Mouse (Mus musculus): Measurements from ENCODE around the gene Tpi1. TPM values are rescaled to one million over a fixed set of nuclear protein-coding genes. Genes with fewer than 3 reads are reported as not detected.

Gene Tpi1
- 100 to 1,000 TPM; 830 to 887 TPM for total RNA-seq (2021)

DNA sequence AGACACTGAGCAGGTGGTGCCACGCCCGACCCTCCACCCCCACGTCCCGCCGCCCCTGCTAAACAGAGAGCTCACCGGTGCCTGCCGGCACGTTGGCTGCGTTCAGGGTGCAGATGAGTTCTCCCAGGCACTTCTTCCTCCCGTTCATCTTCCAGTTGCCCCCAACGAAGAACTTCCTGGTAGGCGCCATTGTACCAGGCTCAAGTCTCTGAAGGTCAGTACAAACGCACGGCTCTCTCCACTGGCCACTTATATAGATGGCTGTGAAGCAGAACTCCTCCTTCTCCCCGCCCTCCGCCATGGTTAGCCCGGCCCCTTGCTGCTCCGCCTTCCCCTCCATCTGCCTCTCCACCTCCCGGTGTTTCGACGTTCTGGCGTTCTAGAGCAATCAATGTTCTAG is at the start of gene Tpi1:
Gene Tpi1 (minus strand): TSS at position 364 of the 400 bp plus-strand sequence.
- intact Hi-C loops (cut with DNase I), result no loop called here
- DNase-seq, result peak; percentile 90 to 91

DNA sequence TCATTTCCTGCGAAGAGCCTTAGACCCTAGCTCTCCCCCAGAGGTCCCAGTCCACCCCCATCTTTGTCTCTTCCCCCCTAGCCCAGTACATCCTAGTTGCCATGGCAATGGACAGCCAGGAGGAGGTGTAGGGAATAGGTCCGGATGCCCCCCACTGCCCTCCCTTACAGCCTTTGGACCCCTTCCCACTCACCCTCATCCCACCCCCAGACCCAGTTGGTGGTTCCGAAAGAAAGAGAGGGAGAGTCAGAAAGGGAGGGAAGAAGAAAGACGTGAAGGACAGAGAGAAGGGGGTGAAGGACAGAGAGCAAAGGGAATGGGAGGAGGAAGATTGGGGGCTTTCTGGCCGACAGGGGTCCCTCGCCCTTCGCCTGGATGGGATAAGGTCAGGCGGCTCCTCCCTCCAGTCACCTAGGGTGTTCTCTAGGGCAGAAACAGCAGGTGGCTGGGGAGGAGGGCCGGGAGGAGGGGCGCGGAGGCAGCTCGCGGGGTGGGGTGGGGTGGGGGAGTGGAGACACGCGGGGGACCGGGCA is 49.1 kb upstream of the Tpi1 start:
- intact Hi-C loops (cut with DNase I), result no loop called here
- no peak for DNase-seq

DNA sequence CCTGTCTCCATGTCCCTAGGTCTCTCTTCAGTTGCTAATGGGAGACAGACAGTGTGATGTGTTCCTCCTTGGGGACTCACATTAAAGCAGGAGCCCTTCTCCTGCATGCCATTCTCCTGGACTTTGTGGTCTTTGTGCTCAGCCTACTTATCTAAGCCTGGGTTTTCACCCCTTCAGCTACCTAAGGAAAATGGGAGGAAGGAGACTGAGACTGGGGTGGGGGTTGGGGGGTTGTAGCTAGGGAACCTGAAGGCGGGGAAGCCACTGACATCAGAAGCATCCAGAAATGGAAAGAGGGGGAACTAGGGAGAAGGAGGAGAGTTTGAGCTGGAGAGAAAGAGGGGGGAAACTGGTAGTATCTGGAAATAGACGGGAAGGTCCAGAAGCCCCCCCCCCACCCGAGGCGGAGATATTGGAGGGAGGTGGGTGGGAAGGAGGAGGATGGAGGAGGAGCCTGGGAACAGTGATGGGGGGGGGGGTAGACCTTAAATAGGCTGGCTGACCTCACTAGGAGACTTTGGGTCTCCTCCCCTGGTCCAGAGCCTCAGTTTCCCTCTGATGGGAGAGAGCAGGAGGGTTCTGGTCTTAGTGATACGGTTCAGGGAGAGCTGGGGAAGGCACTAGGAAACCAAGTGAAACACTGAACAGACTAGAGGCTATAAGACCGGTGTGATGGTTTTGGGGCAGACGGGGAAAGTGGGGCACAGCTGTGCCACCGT is 48.5 kb upstream of the Tpi1 start:
- intact Hi-C loops (cut with DNase I), result no loop called here
- DNase-seq, result no peak

DNA sequence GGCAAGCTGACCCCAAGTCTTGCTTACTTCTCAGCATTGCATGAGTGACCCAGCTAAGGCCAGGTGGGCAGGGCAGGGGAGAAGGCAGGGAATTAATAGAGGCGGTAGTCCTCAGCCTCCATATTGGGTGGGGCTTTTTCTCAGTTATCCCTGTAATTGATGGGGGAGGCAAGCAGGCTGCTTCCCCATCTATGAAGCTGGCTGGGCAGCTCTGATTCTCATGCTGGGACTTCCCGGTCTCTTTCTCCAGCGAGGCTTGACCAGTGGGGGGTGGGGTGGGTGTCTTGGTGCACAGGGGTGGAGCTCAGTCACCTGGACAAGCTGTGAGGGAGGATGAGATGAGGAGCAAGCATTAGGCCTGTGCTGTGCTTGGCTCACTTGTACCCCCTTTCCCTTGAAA is 47.7 kb upstream of the Tpi1 start:
- intact Hi-C loops (cut with DNase I), result loop anchor here (1.0 kb wide), 1 partner anchor 221 kb away; no protein-coding TSS in a partner anchor
- no peak for DNase-seq

DNA sequence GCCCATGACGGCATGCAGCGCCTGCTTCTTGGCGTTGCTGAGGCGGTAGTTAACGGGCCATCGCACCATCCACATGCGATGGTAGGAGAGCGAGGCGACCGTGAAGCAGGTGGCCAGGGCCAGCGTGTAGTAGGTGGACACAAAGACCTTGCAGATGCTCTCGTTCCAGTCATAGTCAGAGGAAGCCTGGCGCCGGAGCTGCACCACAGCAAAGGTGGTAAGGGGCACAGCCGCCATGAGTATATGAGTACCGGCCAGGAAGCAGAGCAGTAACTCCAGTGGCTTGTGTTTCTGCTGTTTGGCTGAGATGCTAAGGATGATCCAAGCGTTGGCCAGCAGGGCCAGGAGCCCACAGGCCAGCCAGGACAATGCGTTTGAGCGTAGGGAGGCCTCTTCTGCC is 47.2 kb upstream of the Tpi1 start:
- intact Hi-C loops (cut with DNase I), result loop anchor here (1.0 kb wide), 1 partner anchor 222 kb away; no protein-coding TSS in a partner anchor
- DNase-seq, result no peak

DNA sequence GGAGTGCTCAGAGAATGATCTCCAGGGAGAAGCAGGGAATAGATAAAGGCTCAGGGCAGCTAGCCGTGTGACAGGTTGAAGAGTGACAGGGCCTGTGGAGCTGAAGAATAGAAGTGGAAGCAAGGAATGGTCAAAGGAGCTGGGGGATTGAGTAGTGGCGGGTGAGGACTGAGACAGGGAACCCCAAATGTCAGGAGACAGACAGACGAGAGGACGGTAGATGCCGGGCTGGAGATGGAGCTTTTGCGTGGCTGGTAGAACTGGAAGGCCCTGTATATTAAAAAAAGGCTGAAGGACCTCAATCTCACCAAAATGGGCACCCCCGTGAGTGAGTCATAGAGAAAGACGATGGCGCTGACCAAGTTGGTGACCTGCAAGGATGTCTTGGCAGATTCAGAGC is 46.4 kb upstream of the Tpi1 start:
- DNase-seq, result no peak
- intact Hi-C loops (cut with DNase I), result no loop called here

DNA sequence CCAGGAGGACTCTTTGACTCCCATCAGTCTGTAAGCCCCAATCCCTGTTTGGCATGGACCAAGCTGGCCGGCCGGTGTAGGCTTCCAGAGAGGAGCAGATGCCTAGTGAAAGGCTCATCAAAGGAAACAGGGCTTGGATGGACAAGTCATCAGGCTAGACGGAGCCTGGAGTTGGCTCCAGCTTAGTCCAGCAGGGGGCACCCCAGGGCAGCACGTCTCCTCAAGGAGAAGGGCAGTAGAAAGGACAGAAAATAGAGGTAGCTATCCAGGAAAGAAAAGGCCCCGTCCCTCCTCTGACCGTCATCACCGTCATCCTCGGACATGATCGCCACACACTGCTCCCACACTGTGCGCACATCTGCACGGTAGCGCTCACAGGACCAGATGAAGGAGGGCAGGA is 45.6 kb upstream of the Tpi1 start:
- intact Hi-C loops (cut with DNase I), result loop anchor here (1.0 to 10.0 kb wide), 3 partner anchors 43 to 105 kb away; partner anchors contain the start of gene Cops7a
- peak; percentile 88 to 93 for DNase-seq

DNA sequence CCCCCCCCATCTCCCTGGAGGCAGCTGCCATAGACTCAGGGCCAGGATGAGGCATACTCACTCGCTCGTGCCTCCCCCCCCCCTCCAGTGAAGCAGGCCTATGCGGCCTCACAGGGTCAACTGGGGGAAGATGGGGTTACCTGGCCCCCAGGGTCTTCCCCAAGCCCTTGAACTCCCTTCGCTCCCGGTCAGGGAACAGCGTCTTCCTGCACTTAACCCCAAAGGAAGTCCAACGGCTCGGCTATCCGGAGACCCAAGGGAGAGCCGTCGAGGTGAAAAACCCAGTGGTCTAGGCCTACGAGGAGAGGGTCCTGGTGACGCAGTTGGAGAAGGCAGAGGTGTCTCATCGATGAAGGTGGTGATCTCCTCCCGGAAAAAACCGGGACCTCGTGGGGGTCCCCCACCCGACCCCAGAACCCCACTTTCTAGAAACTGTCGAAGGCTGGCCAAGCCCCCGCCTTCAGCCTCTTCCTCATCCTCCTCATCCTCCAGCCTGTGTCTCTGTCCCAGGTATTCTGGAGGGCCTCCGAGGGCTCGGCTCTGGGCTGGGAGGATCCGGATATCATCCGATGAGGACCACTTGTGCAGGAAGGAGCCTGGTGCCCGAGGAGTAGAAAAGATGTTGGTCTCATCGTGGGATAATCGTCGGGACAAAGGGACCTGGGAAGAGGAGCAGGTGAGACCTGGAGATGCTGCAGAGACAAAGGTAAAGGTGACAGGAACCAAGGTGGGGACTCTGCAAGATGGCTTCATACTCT is 44.6 kb upstream of the Tpi1 start:
- intact Hi-C loops (cut with DNase I), result loop anchor here (1.0 to 10.0 kb wide), 3 partner anchors 44 to 106 kb away; partner anchors contain the start of gene Cops7a
- no peak for DNase-seq

DNA sequence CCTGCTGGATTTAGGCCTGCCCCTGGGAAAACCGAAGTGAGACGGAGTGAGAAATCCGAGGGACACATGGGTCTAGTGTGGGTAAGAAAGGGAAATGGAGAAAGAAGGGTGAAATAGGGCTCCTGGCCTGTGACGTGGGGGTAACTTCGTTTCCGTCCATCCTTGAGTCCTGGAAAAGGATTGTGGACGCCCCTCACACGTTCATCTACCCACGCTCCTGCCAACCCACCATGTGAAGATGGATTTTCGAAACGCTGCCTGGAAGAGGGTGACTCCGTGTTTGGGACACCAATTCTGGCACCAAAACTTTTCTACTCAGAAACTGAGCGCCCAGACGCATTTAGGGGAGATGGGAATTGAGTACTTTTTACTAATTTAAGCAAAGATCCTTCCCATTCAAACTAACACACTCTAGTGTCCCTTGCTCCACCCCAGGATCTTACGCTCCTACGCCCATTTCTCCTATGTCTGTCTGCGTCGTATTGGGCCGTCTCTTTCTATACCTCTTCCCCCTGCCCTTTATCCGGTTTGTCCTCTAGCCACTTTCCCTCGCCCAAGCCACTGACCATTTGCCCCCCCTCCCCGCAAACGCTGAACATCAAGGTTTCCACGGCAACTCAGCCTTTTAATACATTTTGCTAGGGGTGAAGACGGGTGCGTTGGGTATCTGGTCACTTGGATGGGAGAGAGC is 43.9 kb upstream of the Tpi1 start:
- no peak for DNase-seq
- intact Hi-C loops (cut with DNase I), result loop anchor here (2.0 to 10.0 kb wide), 2 partner anchors 45 to 107 kb away; partner anchors contain the start of gene Cops7a

DNA sequence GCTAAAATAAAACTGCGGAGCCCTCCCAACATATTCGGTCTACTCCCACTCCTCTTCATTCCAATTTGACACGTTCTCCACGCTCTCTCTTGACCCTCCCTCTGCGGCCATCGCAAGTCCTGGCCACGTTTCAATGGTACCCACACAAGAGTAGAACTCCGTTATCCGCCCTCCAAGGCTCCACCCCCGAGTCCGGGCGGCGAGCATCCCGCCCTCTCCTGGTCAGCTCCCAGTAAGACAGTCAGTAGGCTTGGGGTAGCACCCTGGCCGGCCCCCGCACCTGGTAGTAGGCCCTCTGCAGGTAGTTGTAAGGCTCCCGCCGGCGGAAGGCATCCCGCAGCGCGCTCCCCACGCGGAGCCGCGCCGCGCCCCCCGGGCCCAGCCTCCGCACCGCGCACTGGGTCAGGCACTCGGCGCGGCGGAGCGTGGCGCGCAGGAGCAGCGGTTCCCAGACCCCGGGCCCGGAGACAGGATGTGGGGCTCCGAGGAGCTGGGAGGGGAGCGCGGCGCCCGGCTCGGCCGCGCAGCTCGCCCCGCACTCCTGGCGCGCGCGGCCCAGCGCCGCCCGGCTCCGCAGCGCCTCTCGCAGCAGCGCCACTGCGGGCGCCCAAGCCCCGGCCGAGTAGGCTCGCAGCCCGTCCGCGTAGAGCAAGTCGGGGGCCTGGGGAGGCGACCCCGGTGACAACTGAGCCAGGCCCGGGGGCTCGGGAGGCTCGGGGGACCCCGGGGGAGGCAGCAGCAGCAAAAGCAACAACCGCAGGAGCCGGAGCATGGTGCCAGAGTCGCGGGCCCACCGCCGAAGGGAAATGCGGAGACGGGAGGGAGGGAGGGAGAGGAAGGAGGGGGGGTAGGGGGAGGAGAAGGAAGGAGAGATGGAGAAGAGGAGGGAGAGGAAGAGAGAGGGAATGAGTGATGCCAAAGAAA is 43.1 kb upstream of the Tpi1 start, which contains the start of gene P3h3:
Gene P3h3 (minus strand): TSS at position 837 of the 924 bp plus-strand sequence.
- DNase-seq, result peak; percentile 79 to 83
- intact Hi-C loops (cut with DNase I), result loop anchor here (10.0 kb wide), 1 partner anchor 108 kb away; the partner anchor contains the start of gene Cops7a

DNA sequence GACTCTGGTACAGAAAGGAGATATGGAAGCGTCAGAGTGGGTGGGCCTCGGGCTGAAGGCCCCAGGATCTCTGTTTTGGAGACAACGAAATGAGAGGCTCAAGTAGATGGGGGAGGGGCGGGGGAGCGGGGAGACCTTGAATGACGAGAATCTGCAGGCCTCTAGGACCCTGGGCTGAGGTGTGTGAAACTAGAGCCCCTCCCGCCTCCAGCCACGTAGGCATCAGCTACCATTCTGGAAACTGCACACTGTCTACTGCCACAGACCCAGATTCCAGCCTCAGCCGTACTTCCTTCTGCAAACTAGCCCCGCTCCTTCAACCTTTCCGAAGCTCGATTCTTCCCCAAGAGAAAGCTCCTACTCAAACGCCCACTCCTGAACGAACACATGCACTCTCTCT is 42.2 kb upstream of the Tpi1 start:
- intact Hi-C loops (cut with DNase I), result loop anchor here (10.0 kb wide), 1 partner anchor 108 kb away; the partner anchor contains the start of gene Cops7a
- DNase-seq, result no peak

DNA sequence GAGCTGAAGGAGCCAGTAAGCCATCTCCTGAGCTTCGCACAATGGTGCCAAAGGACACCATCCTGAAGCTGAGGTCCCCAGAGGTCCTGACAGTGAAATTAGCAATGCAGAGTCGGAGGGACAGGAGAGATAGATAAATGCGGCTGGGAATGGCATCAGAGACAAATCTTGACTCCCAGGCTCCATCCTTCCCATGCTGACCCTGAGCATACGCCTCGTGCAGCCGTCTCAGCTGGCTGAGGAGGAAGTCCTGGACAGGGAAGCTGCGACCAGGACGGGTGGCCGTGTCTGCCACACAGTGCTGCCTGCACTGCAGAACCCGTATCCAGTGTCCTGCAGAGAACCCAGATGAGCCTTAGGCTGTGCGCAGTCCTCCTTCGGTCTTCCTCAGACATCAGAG is 40.6 kb upstream of the Tpi1 start:
- DNase-seq, result no peak
- intact Hi-C loops (cut with DNase I), result loop anchor here (10.0 kb wide), 1 partner anchor 110 kb away; the partner anchor contains the start of gene Cops7a

DNA sequence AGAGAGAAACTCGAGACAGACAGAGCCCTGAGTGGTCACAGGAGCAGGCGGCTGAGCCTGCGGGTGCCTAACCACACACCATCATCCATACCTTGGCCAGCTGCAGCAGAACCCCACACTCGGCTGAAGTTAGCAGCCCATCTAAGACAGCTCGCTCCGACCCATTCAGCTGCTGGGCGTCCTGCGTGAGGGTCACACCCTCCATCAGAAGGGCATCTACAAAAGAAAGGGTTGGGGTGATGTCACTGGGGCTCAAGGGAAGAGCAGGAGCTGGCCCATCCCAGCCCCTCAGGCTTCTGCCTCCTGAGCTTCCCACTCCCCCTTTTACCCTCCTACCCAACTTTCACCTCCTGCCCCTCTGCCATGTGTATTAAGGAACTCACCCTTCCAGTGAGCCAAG is 36.4 kb upstream of the Tpi1 start:
- intact Hi-C loops (cut with DNase I), result loop anchor here (10.0 kb wide), 1 partner anchor 114 kb away; the partner anchor contains the start of gene Cops7a

DNA sequence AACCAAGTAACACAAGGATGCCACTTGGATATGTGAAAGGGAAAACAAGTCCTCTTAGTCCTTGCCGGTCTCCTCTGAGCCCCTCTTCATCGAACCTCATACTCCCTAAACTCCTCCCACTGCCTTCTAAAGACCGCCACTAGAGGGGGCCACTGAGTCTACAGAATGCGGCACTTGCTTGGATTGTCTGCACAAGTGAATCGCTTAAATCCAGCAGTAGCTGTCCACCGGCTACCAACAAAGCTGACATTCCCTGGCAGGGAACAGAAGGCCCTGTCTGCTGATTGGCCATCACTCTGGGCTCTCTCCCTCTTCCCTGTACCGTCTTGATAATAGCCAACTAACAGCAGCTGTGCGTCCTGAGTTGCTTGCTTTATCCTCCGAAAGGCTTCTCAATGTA is 33.2 kb upstream of the Tpi1 start:
- DNase-seq, result peak; percentile 90 to 96
- intact Hi-C loops (cut with DNase I), result no loop called here

More for the DNA sequence above, 36.4 kb upstream of the Tpi1 start:
- DNase-seq, result no peak

DNA sequence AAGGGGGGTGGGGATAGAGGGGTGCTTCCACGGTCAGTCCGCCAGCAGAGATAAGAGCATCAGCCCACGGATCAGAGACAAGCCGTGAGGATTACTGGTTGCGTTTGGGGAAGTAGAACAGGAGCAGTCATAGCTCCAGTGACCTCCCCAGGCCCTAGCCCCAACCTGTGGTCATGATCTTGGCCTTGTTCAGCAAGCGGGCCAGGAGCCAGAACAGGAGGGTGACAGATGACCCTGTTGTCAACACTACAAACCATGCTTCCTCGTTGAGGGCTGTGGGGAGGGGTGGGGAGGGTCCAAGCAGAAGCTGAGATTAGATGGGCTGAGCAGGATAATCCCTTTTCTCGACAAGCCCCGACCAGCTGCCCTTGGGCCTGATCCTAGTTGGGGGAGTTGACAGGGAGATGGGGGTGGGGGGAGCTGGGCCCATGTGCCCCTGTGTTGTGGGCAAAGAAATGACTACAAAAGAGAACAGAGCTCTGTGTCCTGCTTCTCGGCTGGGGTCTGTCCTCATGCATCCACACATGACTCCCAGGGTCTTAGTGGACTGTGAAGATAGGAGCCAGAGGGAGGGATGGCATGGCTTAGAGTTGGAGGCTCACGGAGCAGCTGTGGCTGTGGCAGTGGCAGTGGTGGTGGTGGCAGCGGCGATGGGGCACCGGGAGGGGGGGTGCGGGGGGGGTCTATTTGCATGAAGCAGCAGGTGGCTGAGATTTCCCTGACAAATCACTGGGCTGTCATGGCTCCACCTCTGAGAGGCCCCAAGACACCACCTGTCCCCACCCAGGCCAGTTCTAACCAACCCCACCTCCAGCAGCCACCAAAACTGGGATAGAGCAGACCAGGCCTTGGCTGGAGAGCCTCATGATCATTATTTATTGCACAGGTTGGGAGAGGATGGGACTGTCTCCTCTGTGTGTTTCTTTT is 26.4 kb upstream of the Tpi1 start, which contains the start of gene Gnb3:
Gene Gnb3 (minus strand): TSS at position 35 of the 927 bp plus-strand sequence.
- intact Hi-C loops (cut with DNase I), result no loop called here
- DNase-seq, result no peak

DNA sequence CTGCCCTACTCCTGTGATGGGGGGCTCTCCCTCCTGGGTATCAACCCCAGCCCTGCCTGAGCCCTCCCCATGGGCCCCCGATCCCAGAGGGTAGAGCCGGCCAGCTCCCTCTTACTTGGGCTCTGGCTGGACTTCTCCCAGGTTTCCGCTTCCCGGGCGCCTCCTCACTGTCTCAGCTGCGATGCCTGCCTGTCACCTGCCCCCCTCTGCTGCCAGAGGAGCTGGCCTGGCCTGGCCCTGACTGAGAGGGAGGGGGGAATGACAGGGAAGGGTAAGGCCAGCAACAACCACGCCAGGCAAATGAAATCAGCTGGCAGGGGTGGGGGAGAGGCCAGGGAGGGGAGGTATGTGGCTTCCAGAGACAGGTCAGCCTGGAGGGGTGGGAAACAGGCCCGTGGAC is 25.7 kb upstream of the Tpi1 start:
- intact Hi-C loops (cut with DNase I), result no loop called here

DNA sequence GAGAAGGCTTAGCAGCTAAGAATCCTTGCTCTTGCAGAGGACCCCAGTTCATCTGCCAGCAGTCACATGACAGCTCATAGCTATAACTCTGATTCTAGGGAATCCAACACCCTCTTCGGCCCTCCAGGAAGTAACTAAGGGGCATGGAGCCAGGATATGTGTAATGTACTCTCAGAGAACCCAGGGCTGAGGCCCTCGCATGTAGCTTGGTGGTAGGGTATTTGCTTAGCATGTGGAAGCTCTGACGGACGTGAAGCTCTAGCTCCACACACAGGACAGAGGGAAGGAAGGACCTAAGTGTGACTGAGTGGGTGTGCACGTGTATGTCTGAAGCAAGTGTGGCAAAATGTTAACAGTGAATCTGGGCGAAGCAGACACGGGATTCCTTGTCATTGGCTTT is 22.3 kb upstream of the Tpi1 start:
- intact Hi-C loops (cut with DNase I), result no loop called here
- DNase-seq, result no peak

More for the DNA sequence above, 25.7 kb upstream of the Tpi1 start:
- DNase-seq, result peak in 1 of 2 experiments; percentile 50

DNA sequence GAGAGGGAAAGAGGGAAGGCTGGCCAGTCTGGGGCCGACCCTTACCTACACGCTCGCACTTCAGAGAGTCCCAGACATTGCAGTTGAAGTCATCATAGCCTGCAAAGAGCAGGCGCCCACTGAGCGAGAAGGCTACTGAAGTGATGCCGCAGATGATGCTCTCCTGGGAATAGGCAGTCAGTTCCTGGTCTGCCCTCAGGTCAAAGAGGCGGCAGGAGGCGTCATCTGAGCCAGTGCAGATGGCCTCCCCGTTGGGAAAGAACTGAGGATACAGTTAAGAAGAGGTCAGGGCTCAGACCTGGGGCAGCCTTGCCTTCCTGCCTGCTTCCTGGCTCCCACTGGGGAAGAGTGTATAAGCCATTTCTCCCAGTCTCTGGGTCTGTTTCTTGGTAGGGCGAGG is 21.4 kb upstream of the Tpi1 start:
- intact Hi-C loops (cut with DNase I), result no loop called here
- no peak for DNase-seq
